Mouse (Mus musculus) frontal cortex, adult (tissue): ENCODE measurements at regions not wholly inside any gene's neighbourhood (a gene's known extent, or its start where the extent isn't known, plus 50 kb on each side); places are given as distances from the start of the nearest gene placed in this dataset.

Source experiments
- ATAC-seq: cut with Nextera tagmentation; 2 replicates; pipeline ENCODE4 v1.9.2; 2017; ENCODE audit warnings: mild to moderate bottlenecking, moderate library complexity, mixed read lengths; ENCODE audit not compliant: low TSS enrichment

- ATAC-seq = no peak
Measured at GRCm38 (mm10) chr3:19747361-19747760, 118.9 kb upstream of the 1700064H15Rik start.

GRCm38 (mm10) chr3:19751946-19752345 is 123.5 kb upstream of the 1700064H15Rik start:
- no peak for ATAC-seq

GRCm38 (mm10) chr3:19754011-19754410 is 125.5 kb upstream of the 1700064H15Rik start:
- ATAC-seq = no peak

- ATAC-seq = no peak
Measured at GRCm38 (mm10) chr3:19754636-19755035, 126.2 kb upstream of the 1700064H15Rik start.

GRCm38 (mm10) chr3:19755136-19755535 is 126.7 kb upstream of the 1700064H15Rik start:
- no peak for ATAC-seq

GRCm38 (mm10) chr3:19798543-19799106 is 158.2 kb upstream of the Cp start:
- ATAC-seq = no peak

GRCm38 (mm10) chr3:19810034-19810433 is 146.8 kb upstream of the Cp start:
- ATAC-seq = no peak

- ATAC-seq = peak; percentile 91
Measured at GRCm38 (mm10) chr3:19824904-19825303, 131.9 kb upstream of the Cp start.

- ATAC-seq = no peak
Measured at GRCm38 (mm10) chr3:19828518-19829246, 128.2 kb upstream of the Cp start.

GRCm38 (mm10) chr3:19829752-19830151 is 127.1 kb upstream of the Cp start:
- ATAC-seq = no peak

GRCm38 (mm10) chr3:19848031-19848735 is 108.7 kb upstream of the Cp start:
- no peak for ATAC-seq

- ATAC-seq = no peak
Measured at GRCm38 (mm10) chr3:19848736-19849269, 108.1 kb upstream of the Cp start.

GRCm38 (mm10) chr3:19882623-19883022 is 74.2 kb upstream of the Cp start:
- no peak for ATAC-seq

GRCm38 (mm10) chr3:19888405-19888804 is 68.4 kb upstream of the Cp start:
- peak; percentile 93 for ATAC-seq

GRCm38 (mm10) chr3:19894258-19894629 is 62.6 kb upstream of the Cp start:
- ATAC-seq = no peak; the same call in 1 of the 2 replicates

- ATAC-seq = peak; percentile 99
Measured at GRCm38 (mm10) chr3:19894630-19895578, 62.0 kb upstream of the Cp start.

- ATAC-seq = no peak
Measured at GRCm38 (mm10) chr3:19895755-19896154, 61.1 kb upstream of the Cp start.

- ATAC-seq = no peak
Measured at GRCm38 (mm10) chr3:19897140-19897539, 59.7 kb upstream of the Cp start.

- no peak for ATAC-seq
Measured at GRCm38 (mm10) chr3:19902226-19902625, 54.6 kb upstream of the Cp start.

- ATAC-seq = peak; percentile 96
Measured at GRCm38 (mm10) chr3:19904446-19905275, 52.2 kb upstream of the Cp start.
